Mouse (Mus musculus): ENCODE data around the gene Safb. TPM values are rescaled to one million over a fixed set of nuclear protein-coding genes. Genes with fewer than 3 reads are reported as not detected.

Safb gene
- polyA plus RNA-seq, 1 experiment = 696 TPM

- Histone ChIP-seq H3K4me3 (ENCODE audit: insufficient read depth, low read depth, low read length) (no peak overlapping the region), H3K4me1 (ENCODE audit: control insufficient read depth, insufficient read depth, low read length) (no peaks in the 10 kb centered on the region), H3K27ac (ENCODE audit: insufficient read depth, low read depth, low read length) (no peak overlapping the region)
- no peak for TF ChIP-seq CTCF (IDR thresholded peaks at IDR 0.05; ENCODE audit: insufficient read depth, low read depth, low read length)
- TF ChIP-seq POLR2A (IDR thresholded peaks at IDR 0.05; ENCODE audit: insufficient read depth, low read depth, low read length) = no peak
- 61% methylated on average over 12 of the region's 13 CpGs for WGBS
Observed at GRCm38 (mm10) chr17:56647546-56647945, 62.9 kb downstream of the Safb start.

- WGBS = 31% methylated on average over 10 of the region's 10 CpGs
- no peak overlapping the region for H3K4me3 ChIP-seq (ENCODE audit: insufficient read depth, low read depth, low read length)
- H3K27ac ChIP-seq (ENCODE audit: insufficient read depth, low read depth, low read length) = no peak overlapping the region
Observed at GRCm38 (mm10) chr17:56651801-56652200, 67.2 kb downstream of the Safb start.

GRCm38 (mm10) chr17:56654771-56655170 lies 70.1 kb downstream of the Safb start:
- TF ChIP-seq POLR2A (IDR thresholded peaks at IDR 0.05; ENCODE audit: insufficient read depth, low read depth, low read length) (no peak), CTCF (IDR thresholded peaks at IDR 0.05; ENCODE audit: insufficient read depth, low read depth, low read length) (no peak)
- peaks cover under 1% of the 10 kb centered on the region; the same call in 1 of the 2 replicates for H3K4me1 ChIP-seq (ENCODE audit: control insufficient read depth, insufficient read depth, low read length)
- no peak overlapping the region for H3K27ac ChIP-seq (ENCODE audit: insufficient read depth, low read depth, low read length)
- WGBS = 77% methylated on average over 2 of the region's 2 CpGs
- H3K4me3 ChIP-seq (ENCODE audit: insufficient read depth, low read depth, low read length) = no peak overlapping the region

More at GRCm38 (mm10) chr17:56651801-56652200, 67.2 kb downstream of the Safb start:
- TF ChIP-seq CTCF (IDR thresholded peaks at IDR 0.05; ENCODE audit: insufficient read depth, low read depth, low read length) = no peak
- no peak for TF ChIP-seq POLR2A (IDR thresholded peaks at IDR 0.05; ENCODE audit: insufficient read depth, low read depth, low read length)
- H3K4me1 ChIP-seq (ENCODE audit: control insufficient read depth, insufficient read depth, low read length) = no peaks in the 10 kb centered on the region

- H3K27ac ChIP-seq (ENCODE audit: insufficient read depth, low read depth, low read length) = no peak overlapping the region
- peaks cover 6% of the 10 kb centered on the region; the same call in 1 of the 2 replicates for H3K4me1 ChIP-seq (ENCODE audit: control insufficient read depth, insufficient read depth, low read length)
- 75% methylated on average over 3 of the region's 3 CpGs for WGBS
- no peak for TF ChIP-seq POLR2A (IDR thresholded peaks at IDR 0.05; ENCODE audit: insufficient read depth, low read depth, low read length)
- no peak for TF ChIP-seq CTCF (IDR thresholded peaks at IDR 0.05; ENCODE audit: insufficient read depth, low read depth, low read length)
- no peak overlapping the region for H3K4me3 ChIP-seq (ENCODE audit: insufficient read depth, low read depth, low read length)
Observed at GRCm38 (mm10) chr17:56655311-56655710, 70.7 kb downstream of the Safb start.

Other genes starting within 250 kb of the Safb start
- 198 and 241 TPM in 2 replicates for gene Ptprs, start 108.3 kb upstream of the Safb start, polyA plus RNA-seq (2012; ENCODE audit: insufficient read depth, insufficient read length, low replicate concordance, missing spikeins)
- gene Znrf4, start 72.4 kb upstream of the Safb start, polyA plus RNA-seq (2012; ENCODE audit: insufficient read depth, insufficient read length, low replicate concordance, missing spikeins) = not detected in 2 replicates
- gene Gm20219, start 30.4 kb upstream of the Safb start, polyA plus RNA-seq (2012; ENCODE audit: insufficient read depth, insufficient read length, low replicate concordance, missing spikeins) = not detected in 2 replicates
- gene Safb2, start 240 bp upstream of the Safb start, polyA plus RNA-seq (2012; ENCODE audit: insufficient read depth, insufficient read length, low replicate concordance, missing spikeins) = 339 TPM in 1 of 2 replicates, not detected in the other
- gene 2410015M20Rik, start 24.9 kb downstream of the Safb start, polyA plus RNA-seq (2012; ENCODE audit: insufficient read depth, insufficient read length, low replicate concordance, missing spikeins) = not detected in 2 replicates
- not detected in 2 replicates for gene Rpl36, start 28.6 kb downstream of the Safb start, polyA plus RNA-seq (2012; ENCODE audit: insufficient read depth, insufficient read length, low replicate concordance, missing spikeins)
- not detected in 2 replicates for gene Lonp1, start 42.1 kb downstream of the Safb start, polyA plus RNA-seq (2012; ENCODE audit: insufficient read depth, insufficient read length, low replicate concordance, missing spikeins)
- gene Catsperd, start 43.3 kb downstream of the Safb start, polyA plus RNA-seq (2012; ENCODE audit: insufficient read depth, insufficient read length, low replicate concordance, missing spikeins) = not detected in 2 replicates
- not detected in 2 replicates for gene Ranbp3, start 88.5 kb downstream of the Safb start, polyA plus RNA-seq (2012; ENCODE audit: insufficient read depth, insufficient read length, low replicate concordance, missing spikeins)
- gene Ndufa11, start 132.9 kb downstream of the Safb start, polyA plus RNA-seq (2012; ENCODE audit: insufficient read depth, insufficient read length, low replicate concordance, missing spikeins) = not detected in 2 replicates
- gene Vmac, start 133.2 kb downstream of the Safb start, polyA plus RNA-seq (2012; ENCODE audit: insufficient read depth, insufficient read length, low replicate concordance, missing spikeins) = not detected in 2 replicates
- not detected in 2 replicates for gene Nrtn, start 172.7 kb downstream of the Safb start, polyA plus RNA-seq (2012; ENCODE audit: insufficient read depth, insufficient read length, low replicate concordance, missing spikeins)
- gene Dus3l, start 179.9 kb downstream of the Safb start, polyA plus RNA-seq (2012; ENCODE audit: insufficient read depth, insufficient read length, low replicate concordance, missing spikeins) = not detected in 2 replicates
- gene Prr22, start 185.4 kb downstream of the Safb start, polyA plus RNA-seq (2012; ENCODE audit: insufficient read depth, insufficient read length, low replicate concordance, missing spikeins) = not detected in 2 replicates
- gene Rfx2, start 246.2 kb downstream of the Safb start, polyA plus RNA-seq (2012; ENCODE audit: insufficient read depth, insufficient read length, low replicate concordance, missing spikeins) = not detected in 2 replicates